Mouse (Mus musculus) erythroid progenitor cell, adult 5-6 weeks (primary cell): Measurements from ENCODE around the gene Fam189a1. TPM values are rescaled to one million over a fixed set of nuclear protein-coding genes. Genes with fewer than 3 reads are reported as not detected.

Source experiments
- ATAC-seq: replicated peaks from 2 replicates; pipeline ENCODE4 v1.8.0; 2016; ENCODE audit warnings: moderate number of reproducible peaks, mild to moderate bottlenecking, moderate TSS enrichment, inconsistent platforms; ENCODE audit not compliant: poor library complexity, low FRiP score, severe bottlenecking
- total RNA-seq, 2 experiments: library from RNA; stranded (forward) in 1 of 2; stranded (reverse) in 1 of 2; fragments of 150-400 nt in 1 of 2; fragments of 186-747, 209-891 nt in 1 of 2; gene quantifications; 2 replicates each; pipeline versions ENCODE4 v1.2.3 to v1.2.4; 2015 to 2017; ENCODE audit warnings: low replicate concordance in 2 of 2

Gene Fam189a1
- total RNA-seq, 2 experiments from 2014 or later: not detected

DNA sequence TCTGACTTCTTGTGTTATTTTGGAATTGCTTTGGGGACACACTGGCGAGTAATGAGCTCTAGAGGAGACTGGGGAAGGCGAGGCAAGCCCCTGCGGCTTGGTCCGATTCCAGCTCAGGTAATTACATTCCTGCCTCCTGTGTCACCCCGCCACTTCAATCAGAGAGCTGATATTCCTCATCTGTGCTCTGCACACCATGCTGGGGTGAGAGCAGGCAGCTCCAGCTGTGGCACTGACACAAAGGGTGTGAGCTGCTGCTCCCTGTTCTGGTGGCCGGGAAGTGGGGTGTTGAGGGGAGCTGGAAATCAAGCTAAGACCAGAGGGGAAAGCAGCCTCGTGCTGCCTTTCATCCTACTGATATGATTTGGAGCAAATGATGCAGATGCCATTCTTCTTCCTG, 386.6 kb downstream of the Fam189a1 start:
- ATAC-seq: no peak

DNA sequence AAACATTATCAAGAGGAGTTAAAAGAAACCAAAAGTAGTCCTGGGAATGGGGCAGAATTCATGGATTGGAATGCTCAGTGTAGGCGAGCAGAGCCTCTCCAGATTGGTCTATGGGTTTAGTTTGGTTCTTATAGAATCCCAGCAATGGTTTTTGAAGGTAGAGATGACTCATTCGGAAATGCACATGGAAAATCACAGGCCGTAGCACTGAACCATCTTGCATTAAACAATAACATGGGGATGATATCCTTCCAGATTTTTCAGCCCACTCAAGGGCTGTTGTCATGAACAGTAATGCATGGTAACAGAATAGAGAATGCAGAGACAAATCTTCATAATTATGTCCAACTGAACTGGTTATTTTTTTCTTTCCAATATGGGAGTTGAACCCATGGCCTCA, 390.8 kb downstream of the Fam189a1 start:
- no peak for ATAC-seq

DNA sequence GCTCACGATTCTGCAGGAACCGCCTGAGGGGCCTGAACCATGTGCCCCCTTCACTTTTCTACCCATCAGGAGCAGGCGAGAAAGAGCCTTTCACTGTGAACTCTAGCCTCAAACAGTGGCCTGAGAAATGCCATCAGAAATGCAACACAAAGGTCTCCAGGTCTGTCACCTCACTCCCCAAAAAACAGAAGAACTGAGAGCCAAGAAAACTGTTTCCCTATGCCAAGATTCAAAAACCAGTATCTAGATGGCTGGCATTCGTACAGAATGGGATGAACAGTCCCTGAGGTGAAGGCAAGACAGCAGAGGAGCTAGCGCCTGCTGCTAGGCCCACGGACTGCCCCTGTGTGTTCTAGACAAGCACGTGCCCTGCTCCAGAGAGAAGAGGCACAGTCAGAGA, 401.2 kb downstream of the Fam189a1 start:
- no peak for ATAC-seq

DNA sequence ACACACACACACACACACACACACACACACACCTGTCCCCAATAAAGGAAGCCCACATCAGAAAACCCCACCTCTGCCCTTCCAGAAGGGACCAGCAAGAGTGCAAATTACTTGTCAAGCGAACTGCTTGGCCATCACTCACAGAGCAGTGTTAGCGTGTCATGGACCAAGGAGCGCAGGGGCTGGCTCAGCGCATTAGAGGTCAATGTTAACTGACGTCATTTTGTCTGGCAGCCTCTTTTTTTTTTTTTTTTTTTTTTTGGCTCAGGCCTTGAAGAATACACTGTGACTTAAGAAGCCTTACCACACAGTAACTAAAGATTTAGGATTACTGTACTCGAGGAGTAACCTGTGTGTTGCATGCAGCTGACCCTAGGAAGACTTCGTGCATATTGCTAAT, 402.2 kb downstream of the Fam189a1 start:
- ATAC-seq: no peak

DNA sequence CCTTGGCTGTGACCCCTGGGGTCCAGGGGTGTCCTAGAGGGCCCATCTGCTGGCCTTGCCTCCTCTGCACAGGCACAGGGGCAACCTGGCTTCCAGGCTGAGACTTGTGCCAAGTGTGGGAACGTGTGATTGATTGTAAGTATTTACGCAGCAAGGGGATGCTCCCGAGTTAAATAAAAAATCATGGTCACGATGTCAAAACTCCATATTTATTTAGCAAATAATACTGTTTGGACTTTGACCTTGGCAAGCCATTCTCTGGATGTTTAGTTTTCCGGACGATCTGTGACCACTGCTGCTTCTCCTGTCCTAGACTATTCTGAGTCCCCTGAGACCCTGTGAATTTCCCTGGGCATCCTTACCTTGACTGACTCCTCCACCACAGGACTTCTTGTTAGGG, 402.7 kb downstream of the Fam189a1 start:
- ATAC-seq: no peak

GRCm38 (mm10) chr7:64752133-64752532, 404.2 kb downstream of the Fam189a1 start:
- ATAC-seq: no peak

DNA sequence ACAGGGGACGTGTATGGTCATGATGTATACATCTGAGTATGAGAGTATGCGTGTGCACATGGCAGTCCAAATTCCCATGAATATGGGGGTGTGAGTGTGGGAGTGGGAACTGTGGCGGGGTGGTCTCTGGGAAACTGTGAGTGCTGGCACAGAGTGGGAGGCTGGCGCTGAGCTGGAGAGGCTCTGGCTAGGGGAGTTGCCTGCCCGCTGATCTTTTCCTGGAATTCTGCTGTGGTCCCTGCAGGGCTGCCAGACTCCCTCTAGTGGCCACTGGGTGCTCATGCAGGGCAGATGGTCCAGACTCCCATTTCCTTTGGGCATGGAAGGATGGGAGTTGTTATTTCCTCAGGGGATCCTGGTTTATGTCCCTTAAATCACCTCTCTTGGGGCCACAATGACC, 404.9 kb downstream of the Fam189a1 start:
- ATAC-seq: no peak

DNA sequence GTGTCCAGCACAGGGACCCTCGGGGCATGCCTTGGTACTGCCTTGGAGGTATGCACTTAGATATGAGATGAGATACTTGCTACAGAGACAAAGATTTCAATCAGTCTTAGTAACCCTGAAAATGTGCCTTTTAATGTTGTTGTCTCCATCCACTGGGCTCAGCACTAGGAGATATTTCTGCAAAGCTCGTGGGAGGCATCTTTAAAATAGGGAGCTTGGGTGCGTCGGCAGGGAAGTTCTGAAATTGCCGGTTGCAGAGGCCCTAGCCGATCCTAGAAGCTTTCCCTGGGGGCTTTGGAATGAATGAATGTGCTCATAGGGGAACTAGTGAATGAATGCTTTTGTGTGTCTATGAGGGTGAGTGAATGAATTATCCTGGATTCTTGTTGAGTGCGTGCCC, 412.8 kb downstream of the Fam189a1 start:
- ATAC-seq: no peak

GRCm38 (mm10) chr7:64741333-64742307, 414.8 kb downstream of the Fam189a1 start:
- ATAC-seq: no peak

DNA sequence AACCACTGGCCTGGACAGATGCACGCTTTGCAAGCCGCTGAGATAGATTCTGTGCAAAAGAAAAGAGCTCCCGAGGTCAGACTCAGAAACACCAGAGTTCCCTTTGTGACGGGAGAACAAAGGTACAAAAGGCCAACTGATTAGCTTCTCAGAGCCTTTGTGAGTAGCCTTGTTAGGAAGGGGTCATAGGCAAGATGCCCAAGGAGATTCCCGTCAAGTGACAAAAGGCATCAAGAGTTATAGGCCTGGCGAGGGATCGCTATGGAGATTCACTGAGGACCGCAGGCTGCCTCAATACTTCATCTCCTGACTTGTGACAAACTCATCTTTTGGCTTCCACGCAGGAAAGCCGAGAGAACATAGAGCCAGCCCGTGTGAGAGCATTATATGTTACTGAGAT, 417.2 kb downstream of the Fam189a1 start:
- ATAC-seq: no peak

DNA sequence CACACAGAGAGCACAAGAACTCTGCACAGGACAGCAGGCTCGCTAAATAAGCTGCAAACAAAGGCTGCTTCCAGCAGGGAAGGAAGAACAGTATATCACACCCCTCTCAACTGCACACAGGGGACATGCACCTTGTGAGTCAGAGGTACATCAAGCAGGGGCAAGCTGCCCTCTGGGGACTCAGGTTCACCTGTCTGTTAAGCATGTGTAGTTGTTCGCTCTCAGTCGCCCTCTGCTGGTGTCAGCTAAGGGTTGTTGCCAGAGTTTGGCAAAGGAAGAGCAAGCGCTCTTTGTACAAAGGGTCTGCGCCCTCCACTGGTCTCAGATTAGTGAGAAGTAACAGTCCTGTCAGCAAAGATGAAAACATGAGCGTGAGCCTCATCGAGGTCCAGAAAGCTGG, 426.6 kb downstream of the Fam189a1 start:
- ATAC-seq: no peak

DNA sequence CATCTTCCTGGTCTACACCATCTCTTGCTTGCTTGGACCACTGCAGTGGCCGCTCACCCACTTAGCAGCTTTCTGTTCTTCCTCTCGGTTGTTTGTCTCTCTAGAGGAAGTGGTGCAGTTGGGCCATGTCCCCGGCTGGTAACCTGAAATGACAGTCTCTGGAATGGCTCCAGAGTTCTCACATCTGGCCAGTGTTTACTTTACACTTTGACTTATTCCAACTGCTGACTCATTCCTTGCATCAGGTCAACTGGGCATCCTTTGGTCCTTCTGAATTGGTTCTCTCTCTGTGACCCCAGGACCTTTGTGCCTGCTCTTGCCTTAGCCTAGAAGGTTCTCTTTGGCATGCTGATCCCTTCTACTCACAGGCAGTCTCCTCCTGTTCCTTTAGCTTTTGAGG, 427.6 kb downstream of the Fam189a1 start:
- no peak for ATAC-seq

DNA sequence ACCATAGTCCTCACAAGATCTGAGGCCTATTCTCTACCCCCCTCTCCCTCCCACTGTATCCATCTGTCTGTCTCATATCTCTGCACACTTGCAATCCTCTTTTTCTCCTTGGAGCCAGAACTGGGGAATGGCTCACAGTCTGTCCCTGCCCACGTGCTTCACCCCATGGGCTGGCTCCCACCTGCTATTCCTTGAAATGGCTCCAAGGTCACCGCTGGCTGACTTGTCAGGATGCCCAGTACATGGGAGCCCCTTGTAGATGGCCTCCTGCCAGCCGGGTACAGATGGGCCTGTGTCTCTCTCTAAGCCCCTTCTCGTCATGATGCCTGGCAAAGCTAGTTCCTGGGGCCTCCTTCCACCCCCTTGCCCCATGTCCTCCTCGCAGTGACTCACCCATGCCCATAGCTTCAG, 428.2 kb downstream of the Fam189a1 start:
- ATAC-seq: no peak

GRCm38 (mm10) chr7:64725967-64726695, 430.2 kb downstream of the Fam189a1 start:
- ATAC-seq: no peak

- ATAC-seq: no peak
Measured at GRCm38 (mm10) chr7:64724409-64724808, 432.0 kb downstream of the Fam189a1 start.

- no peak for ATAC-seq
Measured at GRCm38 (mm10) chr7:64723313-64723712, 433.1 kb downstream of the Fam189a1 start.

- no peak for ATAC-seq
Measured at GRCm38 (mm10) chr7:64716286-64716685, 440.1 kb downstream of the Fam189a1 start.

DNA sequence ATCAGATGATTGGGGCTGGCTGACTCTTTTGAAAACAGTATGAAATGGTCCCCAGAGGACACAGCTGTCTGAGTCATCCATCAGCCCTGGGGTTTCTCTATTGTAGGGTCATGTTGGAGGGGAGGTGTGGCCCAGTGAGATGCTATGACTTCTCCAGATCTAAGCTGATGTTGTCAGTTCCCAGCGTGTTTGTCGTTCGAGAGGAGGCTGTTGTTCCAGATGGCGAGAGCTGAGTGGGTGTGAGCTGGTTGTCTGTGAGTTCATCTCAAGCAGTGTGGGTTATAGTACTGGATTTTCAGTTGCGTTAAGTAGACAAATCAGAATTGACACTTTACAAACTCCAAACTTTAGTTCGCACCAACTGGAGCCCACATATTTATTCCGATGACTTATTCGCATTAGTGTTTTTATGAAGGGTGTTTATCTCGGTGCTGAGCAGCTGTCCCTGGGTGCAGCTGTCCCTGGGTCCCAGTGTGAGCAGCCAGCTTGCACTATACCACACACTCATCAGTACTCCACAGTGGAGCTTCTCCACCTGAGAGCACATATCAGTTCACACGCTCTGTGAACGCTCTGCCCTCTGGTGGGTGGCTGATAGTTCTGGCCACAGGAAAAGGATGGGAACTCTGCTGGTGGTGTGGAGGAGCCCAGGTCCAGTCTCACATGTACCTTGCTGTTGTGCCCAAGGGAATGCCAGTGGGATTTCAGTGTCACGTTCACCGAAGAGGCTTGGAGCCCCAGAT, 446.7 kb downstream of the Fam189a1 start:
- ATAC-seq: no peak

GRCm38 (mm10) chr7:64708176-64708575, 448.2 kb downstream of the Fam189a1 start:
- no peak for ATAC-seq
